Mouse (Mus musculus) ES-CJ7 (cell line): Measurements from ENCODE around the gene Rbms2.
"Not testable (repeated sequence)": the region's sequence is repeated elsewhere in the genome, so short reads cannot be mapped to it uniquely, and the experiment has no call there.

Experiments used
- DNase-seq: peaks from one replicate; pipeline ENCODE4 v3.0.0; 2011; ENCODE audit warnings: low read depth, low spot score

Gene Rbms2

DNA sequence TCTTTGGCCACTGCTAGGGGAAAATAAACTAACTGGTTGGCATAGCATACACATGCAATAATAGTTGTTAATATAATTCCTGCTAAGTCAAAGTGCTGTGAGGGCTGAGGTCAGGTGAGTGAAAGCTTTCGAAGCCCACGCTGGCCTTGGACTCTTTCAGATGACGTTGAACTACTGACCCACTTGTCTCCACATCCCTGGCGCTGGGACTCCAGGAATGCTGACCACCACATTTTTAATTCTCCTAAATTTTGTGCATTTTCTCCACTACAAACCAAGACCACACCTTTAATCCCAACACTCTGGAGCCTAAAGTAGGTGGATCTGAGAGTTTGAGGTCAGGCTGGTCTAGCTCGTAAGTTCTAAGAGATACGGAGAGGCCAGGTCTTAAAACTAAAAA is 13.0 kb upstream of the Rbms2 start:
- no peak for DNase-seq

DNA sequence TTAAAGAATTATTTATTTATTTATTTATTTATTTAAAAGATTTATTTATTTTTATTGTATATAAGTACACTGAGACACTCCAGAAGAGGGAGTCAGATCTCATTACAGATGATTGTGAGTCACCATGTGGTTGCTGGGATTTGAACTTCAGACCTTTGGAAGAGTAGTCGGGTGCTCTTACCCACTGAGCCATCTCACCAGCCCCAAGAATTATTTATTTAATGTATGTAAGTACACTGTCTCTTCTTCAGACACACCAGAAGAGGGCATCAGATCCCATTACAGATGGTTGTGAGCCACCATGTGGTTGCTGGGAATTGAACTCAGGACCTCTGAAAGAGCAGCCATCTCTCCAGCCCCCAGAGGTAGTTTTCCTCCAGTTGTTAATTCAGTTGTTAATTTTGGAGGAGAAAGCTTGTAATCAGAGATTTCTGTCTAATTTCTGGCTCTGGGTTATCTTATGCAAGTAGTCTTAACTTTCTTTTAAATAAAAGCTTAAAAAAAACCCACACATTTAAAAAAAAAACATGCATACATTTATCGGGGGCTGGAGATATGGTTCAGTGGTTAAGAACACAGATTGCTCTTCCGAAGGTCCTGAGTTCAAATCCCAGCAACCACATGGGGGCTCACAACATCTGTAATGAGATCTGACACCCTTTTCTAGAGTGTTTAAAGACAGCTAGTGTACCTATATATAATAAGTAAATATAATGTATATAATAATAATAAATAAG is 12.1 kb upstream of the Rbms2 start:
- DNase-seq = not testable (repeated sequence)

DNA sequence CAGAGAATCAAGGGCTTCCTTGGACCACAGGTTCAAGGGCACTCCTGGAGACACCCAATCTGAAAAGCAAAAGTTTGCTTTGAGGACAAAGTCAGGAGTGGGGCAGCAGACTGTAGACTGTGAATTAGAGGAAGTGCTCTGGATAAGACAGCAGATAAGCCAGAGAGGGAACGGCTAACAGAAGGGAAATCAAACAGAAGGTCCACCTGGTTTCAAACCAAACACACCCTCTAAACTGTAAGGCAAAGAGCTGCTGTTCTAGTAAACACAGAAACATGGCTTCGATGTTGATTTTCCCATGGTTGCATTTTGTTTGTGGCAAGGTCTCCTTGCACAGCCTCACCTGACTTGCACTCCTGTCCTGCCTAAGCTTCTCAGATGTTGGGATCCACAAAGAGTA is 11.4 kb upstream of the Rbms2 start:
- no peak for DNase-seq

GRCm38 (mm10) chr10:128188242-128188877 is 8.3 kb upstream of the Rbms2 start:
- peak; percentile 90 for DNase-seq

DNA sequence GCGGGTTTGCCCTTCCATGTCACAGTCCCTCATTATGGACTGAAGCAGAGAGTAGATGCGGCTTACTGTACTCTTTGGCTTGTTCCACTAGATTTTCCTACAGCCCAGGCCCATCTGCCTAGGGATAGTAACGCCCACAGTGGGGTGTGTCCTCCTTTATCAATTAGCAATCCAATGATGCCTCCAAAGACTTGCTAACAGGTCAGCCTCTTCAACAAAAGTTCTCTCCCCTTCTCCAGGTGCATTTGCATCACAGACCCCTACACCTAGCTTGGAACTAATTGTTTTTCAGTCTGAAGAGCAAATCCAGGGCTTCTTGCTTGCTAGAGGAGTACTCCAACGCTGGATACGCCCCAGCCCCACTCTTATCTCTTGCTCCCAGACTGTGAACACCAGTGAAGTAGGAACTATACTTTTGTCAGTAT is 7.1 kb upstream of the Rbms2 start:
- peak; percentile 98 for DNase-seq

GRCm38 (mm10) chr10:128185959-128186358 is 5.9 kb upstream of the Rbms2 start:
- DNase-seq = peak; percentile 96

DNA sequence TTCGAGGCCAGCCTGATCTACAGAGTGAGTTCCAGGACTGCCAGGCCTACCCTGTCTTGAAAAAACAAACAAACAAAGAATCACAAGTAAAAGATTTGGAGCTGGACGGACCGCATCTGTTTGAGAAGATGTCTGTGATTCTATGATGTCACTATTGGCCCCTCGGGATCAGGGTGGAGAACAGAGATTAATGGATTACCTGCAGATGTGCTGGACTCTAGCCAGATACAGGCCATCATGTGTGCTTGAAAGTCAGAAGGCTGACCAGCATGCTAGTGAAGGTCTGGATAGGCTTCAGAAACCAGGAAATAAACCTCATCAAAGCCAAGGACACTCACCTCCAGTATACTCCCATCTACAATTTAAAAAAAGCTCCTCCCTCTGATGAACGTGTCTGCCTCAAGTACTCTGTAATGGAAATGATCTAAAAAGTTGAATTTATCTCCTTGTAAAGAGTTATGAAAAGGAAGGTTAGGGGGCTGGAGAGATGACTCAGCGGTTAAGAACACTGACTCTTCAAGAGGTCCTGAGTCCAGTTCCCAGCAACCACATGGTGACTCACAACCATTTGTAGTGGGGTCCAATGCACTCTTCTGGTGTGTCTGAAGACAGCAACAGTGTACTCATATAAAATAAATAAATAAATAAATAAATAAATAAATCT is 5.3 kb upstream of the Rbms2 start:
- peak; percentile 27 for DNase-seq

GRCm38 (mm10) chr10:128184296-128184695 is 4.2 kb upstream of the Rbms2 start:
- DNase-seq = peak; percentile 42

GRCm38 (mm10) chr10:128177316-128177715 is 2.8 kb downstream of the Rbms2 start:
- DNase-seq = no peak

- peak; percentile 71 for DNase-seq
Observed at GRCm38 (mm10) chr10:128175996-128176755, 3.9 kb downstream of the Rbms2 start.

DNA sequence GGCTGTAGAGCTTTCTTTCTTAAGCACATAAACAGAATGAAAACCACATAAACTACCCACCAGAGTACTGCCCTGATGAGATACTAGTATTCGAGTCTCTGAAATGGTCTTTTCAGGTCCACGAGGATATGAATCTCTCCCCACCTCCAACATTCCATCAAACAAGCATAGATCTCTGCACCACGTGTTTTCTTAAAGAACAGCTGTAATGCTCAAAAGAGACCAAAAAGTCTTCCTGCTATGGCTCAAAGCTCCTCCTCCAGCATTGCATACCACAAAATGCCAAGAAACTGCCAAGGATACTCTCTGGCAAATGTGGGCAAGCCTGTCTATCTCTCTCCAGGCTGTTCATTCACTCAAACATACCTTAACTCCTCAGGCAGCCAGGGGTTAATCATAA is 4.8 kb downstream of the Rbms2 start:
- DNase-seq = no peak

DNA sequence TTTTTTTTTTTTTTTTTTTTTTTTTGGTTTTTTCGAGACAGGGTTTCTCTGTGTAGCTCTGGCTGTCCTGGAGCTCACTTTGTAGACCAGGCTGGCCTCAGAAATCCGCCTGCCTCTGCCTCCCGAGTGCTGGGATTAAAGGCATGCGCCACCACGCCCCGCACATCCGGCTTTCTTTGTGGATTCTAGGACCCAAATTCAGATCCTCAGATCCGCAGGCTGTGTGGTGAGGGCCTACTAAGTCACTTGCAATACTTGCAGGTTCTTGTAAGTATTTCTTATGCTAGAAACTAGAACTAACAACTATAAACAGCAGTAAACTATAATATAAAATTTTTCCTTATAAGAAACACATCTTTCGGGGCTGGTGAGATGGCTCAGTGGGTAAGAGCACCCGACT is 8.7 kb downstream of the Rbms2 start:
- peak; percentile 46 for DNase-seq

GRCm38 (mm10) chr10:128167091-128167490 is 13.0 kb downstream of the Rbms2 start:
- DNase-seq = peak; percentile 53

DNA sequence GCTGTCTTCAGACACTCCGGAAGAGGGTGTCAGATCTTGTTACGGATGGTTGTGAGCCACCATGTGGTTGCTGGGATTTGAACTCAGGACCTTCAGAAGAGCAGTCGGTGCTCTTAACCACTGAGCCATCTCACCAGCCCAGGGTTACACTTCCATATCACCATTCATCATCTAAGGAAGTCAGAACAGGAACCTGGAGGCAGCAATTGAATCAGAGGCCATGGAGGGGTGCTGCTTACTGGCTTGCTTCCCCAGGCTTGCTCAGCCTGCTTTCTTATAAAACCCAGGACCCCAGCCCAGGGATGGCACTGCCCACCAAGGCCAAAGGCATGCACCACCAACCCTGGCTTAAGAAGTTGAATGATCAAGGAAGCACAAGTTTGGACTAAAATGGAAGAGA is 14.4 kb downstream of the Rbms2 start:
- not testable (repeated sequence) for DNase-seq

DNA sequence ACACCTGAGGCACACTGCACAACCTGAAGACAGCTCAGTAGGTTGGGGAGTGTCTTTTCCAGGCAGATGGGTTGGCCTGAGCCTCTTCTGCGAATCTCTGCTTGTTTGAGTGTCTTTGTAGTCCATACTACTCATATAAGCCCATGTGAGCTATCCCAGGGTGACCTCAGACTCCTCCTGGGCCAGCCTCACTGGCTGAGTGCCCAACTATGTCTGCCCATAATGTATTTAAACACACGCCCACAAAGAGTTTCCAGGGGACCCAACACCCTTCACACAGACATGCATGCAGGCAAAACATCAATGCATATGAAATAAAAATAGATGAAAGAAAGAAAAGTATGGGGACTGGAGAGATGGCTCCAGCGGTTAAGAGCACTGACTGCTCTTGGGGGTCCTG is 26.1 kb downstream of the Rbms2 start:
- no peak for DNase-seq

- DNase-seq = no peak
Observed at GRCm38 (mm10) chr10:128150941-128151340, 29.2 kb downstream of the Rbms2 start.

DNA sequence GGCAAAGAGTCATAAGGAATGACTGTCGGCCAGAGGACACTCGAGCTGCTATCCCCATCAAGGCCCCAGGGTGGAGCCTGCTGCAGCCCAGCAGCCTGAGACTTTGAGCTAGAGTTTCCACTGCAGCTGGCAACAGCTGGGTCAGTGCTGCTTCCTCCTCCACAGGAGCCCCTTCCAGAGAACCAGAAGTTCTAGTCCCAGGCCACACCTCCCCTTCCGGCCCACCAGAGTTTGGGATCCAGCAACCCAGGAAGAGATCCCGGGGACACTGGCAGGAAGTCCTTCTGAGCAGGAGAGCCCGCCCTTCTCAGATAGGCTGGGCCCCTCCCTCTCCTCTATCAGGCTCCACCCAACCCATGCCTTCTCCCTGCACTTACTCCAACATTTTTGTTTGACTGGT is 30.5 kb downstream of the Rbms2 start:
- peak; percentile 93 for DNase-seq

DNA sequence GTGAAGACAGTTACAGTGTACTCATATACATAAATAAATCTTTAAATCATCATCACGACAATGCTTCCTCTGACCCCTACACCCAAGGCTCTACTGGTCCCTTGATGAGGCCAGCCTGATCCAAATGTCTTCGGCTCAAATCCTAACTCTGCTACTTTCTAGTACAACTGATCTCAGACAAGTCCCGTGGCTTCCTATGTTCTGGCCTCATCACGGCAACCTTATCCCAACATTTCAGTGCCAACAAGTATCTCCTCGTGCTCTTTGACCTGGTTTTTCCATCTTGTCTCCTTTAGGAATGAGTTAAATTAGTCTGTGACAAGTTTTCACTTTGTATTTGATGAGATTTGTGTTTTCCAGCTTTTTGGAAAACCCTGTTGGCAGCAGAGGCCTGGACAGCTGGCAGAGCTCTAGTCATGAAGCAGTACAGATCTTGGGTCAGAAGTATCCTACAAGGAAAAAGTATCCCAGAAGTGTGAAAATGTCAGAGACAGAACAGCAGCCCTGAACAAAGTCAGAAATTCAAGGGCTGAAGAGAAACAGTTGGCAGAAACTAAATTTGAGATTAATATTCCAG is 31.2 kb downstream of the Rbms2 start:
- DNase-seq = no peak

DNA sequence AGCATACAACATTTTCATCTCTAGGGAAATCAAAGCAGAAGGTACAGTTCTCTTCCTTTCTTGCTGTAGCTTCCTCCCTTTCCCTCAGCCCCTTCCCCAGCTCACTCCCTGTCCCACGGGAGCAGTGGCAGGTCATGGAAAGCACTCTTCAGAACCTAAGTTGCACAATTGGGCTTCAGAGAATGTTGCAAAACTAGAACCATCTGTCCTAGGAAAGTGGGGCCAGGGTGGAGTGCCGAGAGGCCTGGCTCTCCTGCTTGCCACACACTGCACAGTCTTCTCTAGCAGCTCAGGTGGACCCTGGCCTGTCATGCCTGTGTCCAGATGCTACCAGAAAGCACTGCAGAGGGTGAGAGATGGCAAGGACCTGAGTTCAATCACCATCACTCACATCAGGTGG is 35.1 kb downstream of the Rbms2 start:
- no peak for DNase-seq

GRCm38 (mm10) chr10:128143659-128144058 is 36.4 kb downstream of the Rbms2 start:
- no peak for DNase-seq

GRCm38 (mm10) chr10:128142165-128142564 is 37.9 kb downstream of the Rbms2 start:
- DNase-seq = peak; percentile 38
